Mouse (Mus musculus) kidney, embryonic 14.5 days (tissue): ENCODE measurements around the gene Vps37c. TPM values are rescaled to one million over a fixed set of nuclear protein-coding genes. Genes with fewer than 3 reads are reported as not detected.

Source experiments
- ATAC-seq: fragments of 200-750 bp; cut with Nextera tagmentation; 2 replicates; pipeline ENCODE4 v1.8.0; 2017; ENCODE audit warnings: moderate number of reproducible peaks, mild to moderate bottlenecking, moderate TSS enrichment, moderate library complexity; ENCODE audit not compliant: low FRiP score, low TSS enrichment
- H3K27ac ChIP-seq: fragments of 300-500 bp; sonication (generic); 2 replicates; pipeline ENCODE4 v1.5.1; 2014; ENCODE audit warnings: low read depth, mild to moderate bottlenecking, low read length, moderate library complexity, mixed read lengths
- H3K27me3 ChIP-seq: fragments of 300-500 bp; sonication (generic); 2 replicates; pipeline ENCODE4 v1.6.1; 2014; ENCODE audit warnings: mild to moderate bottlenecking, low read length; ENCODE audit not compliant: control insufficient read depth, insufficient read depth
- H3K36me3 ChIP-seq: fragments of 300-500 bp; sonication (generic); 2 replicates; pipeline ENCODE4 v1.6.1; 2014; ENCODE audit warnings: low read length, mixed read lengths; ENCODE audit not compliant: control insufficient read depth, insufficient read depth
- H3K4me1 ChIP-seq: fragments of 300-500 bp; sonication (generic); 2 replicates; pipeline ENCODE4 v1.6.1; 2014; ENCODE audit warnings: low read length, mixed read lengths; ENCODE audit not compliant: control insufficient read depth, insufficient read depth
- H3K4me2 ChIP-seq: fragments of 300-500 bp; sonication (generic); replicated peaks from 2 replicates; pipeline ENCODE4 v1.6.1; 2014; ENCODE audit warnings: low read depth, mild to moderate bottlenecking, low read length
- H3K4me3 ChIP-seq: fragments of 300-500 bp; sonication (generic); 2 replicates; pipeline ENCODE4 v1.5.1; 2014; ENCODE audit warnings: mild to moderate bottlenecking, low read length
- H3K9ac ChIP-seq: fragments of 300-500 bp; sonication (generic); 2 replicates; pipeline ENCODE4 v1.6.1; 2014; ENCODE audit warnings: low read depth, mild to moderate bottlenecking, low read length, moderate library complexity
- H3K9me3 ChIP-seq: fragments of 300-500 bp; sonication (generic); 2 replicates; pipeline ENCODE4 v1.6.1; 2016; ENCODE audit warnings: low read length; ENCODE audit not compliant: control insufficient read depth
- WGBS: fragments of 180-500 bp; shearing (Covaris S2); extraction: QIAGEN DNeasy Blood & Tissue Kit; methylation state at CpG from one replicate; pipeline ENCODE4 v1.1.7; 2014; 5-methylcytosine and 5-hydroxymethylcytosine counted together
- polyA plus RNA-seq: library from polyadenylated mRNA; unstranded; fragments of >200 nt; fragmentation: Nextera tagmentation; extraction: Ambion mirVana; gene quantifications from 2 replicates; pipeline ENCODE4 v1.2.1, GENCODE M21; 2014

Gene Vps37c
- polyA plus RNA-seq, 1 experiment from 2014 or later, result 31.7 TPM

DNA sequence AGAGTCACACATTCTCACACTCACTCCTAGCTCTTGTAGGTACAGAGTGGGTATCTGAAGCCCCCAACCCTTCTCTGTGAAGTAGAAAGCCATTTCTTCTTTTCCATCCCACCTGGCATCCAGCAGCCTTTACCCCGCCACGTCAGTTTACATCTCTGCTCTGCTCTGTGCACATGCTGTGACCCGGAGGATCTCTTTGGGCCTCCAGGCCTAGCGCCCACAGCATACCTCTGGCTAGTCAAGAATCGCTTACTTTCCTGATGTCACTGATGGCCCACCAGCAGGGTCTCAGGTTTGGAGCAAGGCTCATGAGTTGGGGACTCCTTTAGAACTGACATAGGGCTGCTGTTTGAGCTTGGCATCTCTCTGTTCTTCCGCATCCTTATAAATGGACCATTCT is 49.5 kb downstream of the Vps37c start:
- WGBS, result 87% methylated on average over 6 of the region's 6 CpGs
- H3K27me3 ChIP-seq, result no peaks in the 10 kb centered on the region
- no peak overlapping the region for H3K9ac ChIP-seq
- ATAC-seq, result no peak
- H3K27ac ChIP-seq, result no peak overlapping the region
- no peak overlapping the region for H3K4me2 ChIP-seq
- no peak overlapping the region for H3K4me3 ChIP-seq
- H3K9me3 ChIP-seq, result no peaks in the 10 kb centered on the region
- 0 out of 2 replicates have a peak, but pooled peaks cover 5% of the 10 kb centered on the region for H3K4me1 ChIP-seq
- no peaks in the 10 kb centered on the region for H3K36me3 ChIP-seq

DNA sequence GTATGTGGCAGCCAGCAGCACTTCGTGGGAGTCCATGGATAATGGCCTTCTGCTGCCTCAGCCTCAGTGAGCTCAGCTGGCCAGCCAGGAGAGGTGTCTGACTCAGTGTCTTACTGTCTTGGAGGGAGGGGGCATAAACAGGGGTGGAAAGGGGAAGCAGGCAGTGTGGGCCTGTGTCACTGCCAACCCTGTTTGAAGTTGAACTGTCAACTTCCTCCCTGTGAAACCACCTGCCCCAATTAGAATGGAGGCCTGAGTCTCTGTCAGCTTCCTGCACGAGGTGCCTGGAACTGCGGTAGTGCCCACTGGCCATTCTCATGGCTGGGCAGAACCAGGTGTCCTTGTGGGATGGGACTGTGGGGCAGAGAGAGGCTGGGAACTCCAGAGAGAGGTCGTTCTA is 50.3 kb downstream of the Vps37c start, which contains the start of gene Cd5:
Cd5 (minus strand) TSS at position 192 of the 400 bp plus-strand sequence.
- H3K27me3 ChIP-seq, result no peaks in the 10 kb centered on the region
- no peak for ATAC-seq
- 0 out of 2 replicates have a peak, but pooled peaks cover 5% of the 10 kb centered on the region for H3K4me1 ChIP-seq
- no peak within 1 kb of the TSS for H3K4me3 ChIP-seq
- no peak within 1 kb of the TSS for H3K4me2 ChIP-seq
- H3K27ac ChIP-seq, result no peak within 1 kb of the TSS
- no peaks in the 10 kb centered on the region for H3K9me3 ChIP-seq
- no peak within 1 kb of the TSS for H3K9ac ChIP-seq
- WGBS, result 63% methylated on average over 4 of the region's 4 CpGs
- no peaks in the 10 kb centered on the region for H3K36me3 ChIP-seq

DNA sequence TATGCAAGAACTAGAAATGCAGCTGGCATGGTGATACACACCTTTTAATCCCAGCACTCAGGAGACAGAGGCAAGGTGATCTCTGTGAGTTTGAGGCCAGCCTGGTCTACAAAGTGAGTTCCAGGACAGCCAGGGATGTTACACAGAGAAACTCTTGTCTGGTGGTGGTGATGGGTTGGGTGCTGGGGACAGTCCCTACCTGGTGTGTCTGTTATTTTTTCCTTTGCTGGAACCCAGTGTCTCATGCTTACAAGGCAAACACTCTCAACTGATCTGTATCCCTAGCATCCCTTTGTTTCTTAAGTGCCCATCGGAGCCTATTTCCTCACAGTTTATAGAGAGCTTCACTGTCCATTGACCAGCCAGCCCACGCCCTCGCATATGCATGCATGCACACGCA is 51.4 kb downstream of the Vps37c start:
- Histone ChIP-seq H3K27me3 (no peaks in the 10 kb centered on the region), H3K4me2 (no peak overlapping the region), H3K36me3 (no peaks in the 10 kb centered on the region), H3K9ac (no peak overlapping the region), H3K9me3 (no peaks in the 10 kb centered on the region), H3K4me1 (0 out of 2 replicates have a peak, but pooled peaks cover 5% of the 10 kb centered on the region), H3K4me3 (no peak overlapping the region), H3K27ac (no peak overlapping the region)
- WGBS, result 94% methylated on average over 4 of the region's 4 CpGs
- no peak for ATAC-seq

DNA sequence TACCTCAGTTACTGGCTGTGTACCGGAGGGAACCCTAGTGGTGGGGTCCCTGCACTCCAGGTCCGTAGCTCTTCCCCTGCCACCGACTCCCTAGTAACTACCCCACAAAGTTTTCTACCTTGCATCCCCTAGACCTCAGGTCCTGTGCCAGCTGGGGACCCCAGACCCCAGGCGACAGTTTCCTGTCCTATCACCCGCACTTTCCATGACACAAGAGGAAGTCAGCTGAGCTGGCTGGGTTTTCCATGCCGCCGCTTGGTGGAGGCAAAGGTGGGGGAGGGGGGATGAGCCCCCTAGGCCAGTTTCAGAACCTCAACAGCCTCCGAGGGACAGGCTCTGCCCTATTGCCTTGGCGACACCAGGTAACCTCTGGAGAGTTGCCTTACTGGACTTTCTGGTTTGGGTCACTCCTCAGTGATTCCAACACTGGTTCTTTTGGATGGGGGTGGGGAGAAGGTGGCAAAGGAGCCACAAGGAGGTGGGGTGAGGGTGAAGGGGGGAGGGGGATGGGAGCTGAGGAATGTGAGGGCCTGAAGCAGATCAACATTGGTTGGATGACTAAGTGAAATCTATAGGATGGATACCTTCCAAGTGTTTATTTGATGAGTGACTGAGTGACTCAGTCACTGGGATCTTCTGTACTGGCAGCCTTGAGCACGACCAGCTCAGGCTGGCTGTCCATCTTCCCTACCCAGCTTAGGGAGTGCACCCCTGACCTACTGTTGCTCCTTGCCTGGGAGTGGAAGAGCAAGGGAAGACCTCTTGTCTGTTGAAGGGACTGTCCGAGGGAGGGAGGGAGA is 52.3 kb downstream of the Vps37c start:
- Histone ChIP-seq H3K4me3 (no peak overlapping the region), H3K36me3 (no peaks in the 10 kb centered on the region), H3K9ac (no peak overlapping the region), H3K27me3 (no peaks in the 10 kb centered on the region), H3K4me1 (0 out of 2 replicates have a peak, but pooled peaks cover 5% of the 10 kb centered on the region), H3K9me3 (no peaks in the 10 kb centered on the region), H3K4me2 (no peak overlapping the region; the same call in 1 of the 2 replicates), H3K27ac (peak overlapping the region; percentile 42; the same call in 1 of the 2 replicates)
- ATAC-seq, result peak; percentile 90
- WGBS, result 39% methylated on average over 11 of the region's 11 CpGs

DNA sequence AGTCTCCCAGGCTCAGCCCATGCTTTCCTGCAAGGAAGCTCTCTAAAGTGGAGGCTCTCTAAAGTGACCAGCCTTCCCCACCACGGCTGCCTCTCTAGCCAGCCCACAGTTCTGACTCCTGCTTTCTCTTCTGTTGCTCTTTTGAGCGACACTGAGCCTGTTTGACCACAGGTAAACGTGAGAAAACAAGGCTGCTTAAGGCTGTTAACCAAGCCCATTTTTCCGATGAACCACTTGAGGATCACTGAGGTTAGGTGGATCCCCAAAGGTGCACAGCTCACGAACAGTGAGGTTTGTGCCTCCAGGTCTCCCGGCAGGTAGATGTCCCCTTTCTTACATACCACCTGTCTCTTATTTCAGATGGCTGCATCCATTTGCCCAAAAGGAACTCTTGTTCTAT is 53.6 kb downstream of the Vps37c start:
- no peak overlapping the region for H3K4me3 ChIP-seq
- H3K9ac ChIP-seq, result no peak overlapping the region
- WGBS, result 83% methylated on average over 6 of the region's 6 CpGs
- no peaks in the 10 kb centered on the region for H3K9me3 ChIP-seq
- H3K4me2 ChIP-seq, result no peak overlapping the region
- H3K27ac ChIP-seq, result no peak overlapping the region
- H3K27me3 ChIP-seq, result no peaks in the 10 kb centered on the region
- H3K4me1 ChIP-seq, result 0 out of 2 replicates have a peak, but pooled peaks cover 5% of the 10 kb centered on the region
- H3K36me3 ChIP-seq, result no peaks in the 10 kb centered on the region
- no peak for ATAC-seq

DNA sequence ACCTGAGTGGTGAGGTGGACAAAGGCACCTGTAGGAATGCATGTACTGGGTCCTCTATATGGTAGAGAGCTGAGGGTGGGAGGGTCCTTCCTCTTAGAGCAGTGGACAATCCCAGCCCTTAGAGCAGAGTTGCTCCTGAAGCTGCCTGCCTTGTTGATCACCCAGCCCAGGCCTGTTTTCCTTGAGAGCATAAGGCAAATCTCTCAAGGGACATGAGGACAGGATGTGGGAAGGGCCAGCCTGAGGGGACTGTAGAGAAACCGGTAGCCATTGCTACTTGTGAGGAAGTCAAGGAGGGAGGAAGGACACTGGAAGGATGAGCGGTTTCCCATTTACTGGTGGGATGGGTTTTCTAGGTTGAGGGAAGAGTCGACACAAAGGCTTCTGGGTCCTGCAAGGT is 54.0 kb downstream of the Vps37c start:
- Histone ChIP-seq H3K27ac (no peak overlapping the region), H3K27me3 (no peaks in the 10 kb centered on the region), H3K4me1 (0 out of 2 replicates have a peak, but pooled peaks cover 5% of the 10 kb centered on the region), H3K4me3 (no peak overlapping the region), H3K36me3 (no peaks in the 10 kb centered on the region), H3K9ac (no peak overlapping the region), H3K9me3 (no peaks in the 10 kb centered on the region), H3K4me2 (no peak overlapping the region)
- 64% methylated on average over 3 of the region's 3 CpGs for WGBS
- no peak for ATAC-seq

DNA sequence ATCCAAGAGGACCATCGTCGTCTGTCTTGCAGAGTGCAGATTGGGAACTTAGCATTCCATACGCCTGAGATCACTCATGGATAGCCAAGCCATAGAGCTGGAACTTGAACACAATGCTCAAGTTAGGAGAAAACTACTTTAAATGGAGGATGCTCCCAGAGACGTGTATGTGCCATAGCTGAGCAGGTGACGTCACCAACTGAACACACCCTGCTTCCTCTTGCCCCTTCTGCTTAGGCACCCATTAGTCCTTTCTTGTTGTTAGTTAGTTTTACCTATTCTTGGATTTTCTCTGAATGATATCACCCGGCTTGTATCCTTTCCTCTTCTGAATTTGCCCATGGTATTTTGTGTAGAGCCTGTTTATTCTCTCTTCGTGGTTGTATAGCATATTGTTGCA is 58.6 kb downstream of the Vps37c start:
- ATAC-seq, result no peak
- H3K36me3 ChIP-seq, result no peaks in the 10 kb centered on the region
- no peaks in the 10 kb centered on the region for H3K4me1 ChIP-seq
- H3K9ac ChIP-seq, result no peak overlapping the region
- no peak overlapping the region for H3K4me3 ChIP-seq
- no peaks in the 10 kb centered on the region for H3K27me3 ChIP-seq
- WGBS, result 88% methylated on average over 7 of the region's 7 CpGs
- H3K4me2 ChIP-seq, result no peak overlapping the region
- H3K9me3 ChIP-seq, result no peaks in the 10 kb centered on the region
- no peak overlapping the region for H3K27ac ChIP-seq

DNA sequence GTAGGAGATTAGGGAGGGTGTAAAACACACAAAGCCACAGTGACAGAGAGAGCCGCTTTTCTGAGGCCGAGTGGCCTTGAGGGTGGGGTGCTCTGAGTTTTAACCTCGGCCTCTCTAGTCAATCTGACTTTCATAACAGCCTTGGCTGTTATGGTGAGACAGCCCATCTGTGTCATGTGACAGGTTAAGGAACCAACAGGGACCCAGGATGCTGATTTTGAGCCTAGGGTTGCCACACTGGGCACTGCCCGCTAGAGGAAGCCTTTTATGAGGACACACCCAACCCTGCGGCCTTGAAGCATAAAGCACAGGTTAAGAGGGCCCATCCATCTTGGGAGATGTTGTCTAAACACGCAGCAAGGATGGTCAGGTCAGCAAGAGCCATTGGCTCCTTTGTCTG is 59.2 kb downstream of the Vps37c start:
- Histone ChIP-seq H3K36me3 (no peaks in the 10 kb centered on the region), H3K27ac (no peak overlapping the region), H3K9me3 (no peaks in the 10 kb centered on the region), H3K27me3 (no peaks in the 10 kb centered on the region), H3K9ac (no peak overlapping the region), H3K4me2 (no peak overlapping the region), H3K4me1 (no peaks in the 10 kb centered on the region), H3K4me3 (no peak overlapping the region)
- WGBS, result 76% methylated on average over 6 of the region's 6 CpGs
- no peak for ATAC-seq

DNA sequence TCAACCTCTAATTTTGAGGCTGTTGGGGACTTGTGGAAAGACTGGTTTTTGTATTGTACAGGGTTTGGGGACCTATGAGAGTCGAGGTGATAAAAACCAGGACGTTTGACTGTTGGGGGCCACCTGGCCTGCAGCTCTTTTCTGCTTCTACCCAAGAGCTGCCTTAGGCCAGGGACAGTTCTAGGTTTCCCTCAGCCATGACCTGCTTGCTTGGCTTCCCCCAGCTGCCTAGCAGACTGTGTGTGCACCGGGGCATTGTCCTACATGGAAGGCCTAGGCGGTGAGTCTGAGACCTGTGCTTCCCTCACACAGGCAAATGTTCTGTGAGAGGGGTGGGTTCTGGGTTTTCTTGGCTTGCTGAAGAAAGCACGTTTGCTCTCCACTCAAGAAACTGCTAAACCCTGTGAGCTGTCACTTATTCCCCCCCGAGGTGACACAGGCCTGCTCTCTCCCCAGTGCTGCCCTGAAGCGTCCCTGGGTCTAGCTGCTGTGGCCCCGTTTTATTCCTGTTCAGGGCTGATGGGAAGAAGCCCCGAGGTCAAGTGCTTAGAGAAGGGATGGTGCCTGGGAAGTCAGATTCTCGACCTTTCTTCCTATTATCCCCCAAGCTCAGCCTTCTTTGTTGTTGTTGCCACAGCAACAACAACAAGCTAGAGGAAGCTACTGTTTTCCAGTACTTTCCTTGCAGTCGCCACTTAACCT is 60.0 kb downstream of the Vps37c start:
- Histone ChIP-seq H3K9me3 (no peaks in the 10 kb centered on the region), H3K27ac (no peak overlapping the region), H3K27me3 (no peaks in the 10 kb centered on the region), H3K4me1 (no peaks in the 10 kb centered on the region), H3K4me3 (no peak overlapping the region), H3K9ac (no peak overlapping the region), H3K36me3 (no peaks in the 10 kb centered on the region), H3K4me2 (no peak overlapping the region)
- 73% methylated on average over 11 of the region's 11 CpGs for WGBS
- ATAC-seq, result no peak
